Mouse (Mus musculus): ENCODE measurements around the gene Nudt9. TPM values are rescaled to one million over a fixed set of nuclear protein-coding genes. Genes with fewer than 3 reads are reported as not detected.

Nudt9 gene
- total and polyA plus RNA-seq, 3 experiments, result 58.5 to 83.8 (median 65.3) TPM

GRCm38 (mm10) chr5:104009421-104009820 is 36.7 kb upstream of the Nudt9 start:
- H3K9me3 ChIP-seq (replicated peaks; ENCODE audit: low read length), result no peaks in the 10 kb centered on the region
- H3K4me3 ChIP-seq (replicated peaks in 1 of 3; ENCODE audit: low read depth in 2 of 3, low read length in 2 of 3, poor library complexity in 1 of 3), result no peak overlapping the region
- no peak overlapping the region for H3K4me2 ChIP-seq (ENCODE audit: insufficient read depth, low read depth, poor library complexity, severe bottlenecking)
- no peaks in the 10 kb centered on the region for H3K27me3 ChIP-seq (replicated peaks)
- H3K79me2 ChIP-seq (replicated peaks; ENCODE audit: control insufficient read depth, extremely low read depth, insufficient read depth, poor library complexity, severe bottlenecking), result no peaks in the 10 kb centered on the region
- H3K36me3 ChIP-seq (replicated peaks in 1 of 2; ENCODE audit: control insufficient read depth in 1 of 2, insufficient read depth in 1 of 2, low read length in 1 of 2), result peaks cover 4 to 36% of the 10 kb centered on the region in 2 experiments
- no peaks in the 10 kb centered on the region for H3K4me1 ChIP-seq (ENCODE audit: control insufficient read depth in 1 of 2, insufficient read depth in 2 of 2)
- H3K27ac ChIP-seq (ENCODE audit: insufficient read depth, low read depth), result no peak overlapping the region
- no peak overlapping the region for H3K9ac ChIP-seq (ENCODE audit: insufficient read depth, low read depth)
- in situ Hi-C loops (cut with MboI; ENCODE audit: low pct_ligation_motif_present, low pct_unique_long_range_greater_than_20kb, low sequenced_read_pairs) (no loop called here), dilution Hi-C loops (cut with MboI; ENCODE audit: extremely low pct_ligation_motif_present, extremely low pct_unique_long_range_greater_than_20kb, low sequenced_read_pairs) (no loop called here)
- TF ChIP-seq SIN3A (IDR thresholded peaks at IDR 0.05; ENCODE audit: low read length) (no peak), POLR2AphosphoS2 (IDR thresholded peaks at IDR 0.05; ENCODE audit: low read depth, low read length) (no peak), ETS1 (conservative IDR thresholded peaks at IDR 0.05; ENCODE audit: low read depth, low read length) (no peak), UBTF (IDR thresholded peaks at IDR 0.05; ENCODE audit: low read depth, low read length) (no peak), RCOR1 (conservative IDR thresholded peaks at IDR 0.05; ENCODE audit: low read depth, low read length) (no peak), MAZ (IDR thresholded peaks at IDR 0.05; ENCODE audit: low read depth, low read length) (no peak), PAX5 (IDR thresholded peaks at IDR 0.05; ENCODE audit: low read length) (no peak)
- DNase-seq (ENCODE audit: extremely low read depth), result no peak

DNA sequence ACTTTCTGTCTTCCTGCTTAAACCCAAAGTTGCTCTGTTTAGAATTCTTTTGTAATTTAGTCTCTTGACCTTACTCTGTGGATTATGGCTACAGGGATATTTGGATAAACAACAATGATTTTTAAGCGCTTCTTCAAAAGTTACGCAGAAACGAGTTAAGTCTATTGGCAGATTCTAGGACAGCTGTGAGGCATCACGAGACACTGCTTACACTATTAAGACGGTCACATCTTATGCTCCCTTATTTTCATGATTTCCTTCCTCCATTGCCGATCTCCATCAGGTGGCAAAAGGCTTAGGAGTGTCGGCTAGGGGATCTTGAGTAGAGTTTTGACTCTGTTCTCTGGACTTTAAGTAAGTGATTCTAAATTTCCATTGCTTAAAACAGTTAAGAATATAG is 35.8 kb upstream of the Nudt9 start:
- no peak for DNase-seq (ENCODE audit: extremely low read depth)
- in situ Hi-C loops (cut with MboI; ENCODE audit: low pct_ligation_motif_present, low pct_unique_long_range_greater_than_20kb, low sequenced_read_pairs), result no loop called here
- Histone ChIP-seq H3K4me1 (ENCODE audit: control insufficient read depth in 1 of 2, insufficient read depth in 2 of 2) (no peaks in the 10 kb centered on the region), H3K79me2 (replicated peaks; ENCODE audit: control insufficient read depth, extremely low read depth, insufficient read depth, poor library complexity, severe bottlenecking) (no peaks in the 10 kb centered on the region), H3K9me3 (replicated peaks; ENCODE audit: low read length) (no peaks in the 10 kb centered on the region), H3K4me3 (replicated peaks in 1 of 3; ENCODE audit: low read depth in 2 of 3, low read length in 2 of 3, poor library complexity in 1 of 3) (no peak overlapping the region), H3K9ac (ENCODE audit: insufficient read depth, low read depth) (no peak overlapping the region), H3K27ac (ENCODE audit: insufficient read depth, low read depth) (no peak overlapping the region), H3K27me3 (replicated peaks) (no peaks in the 10 kb centered on the region), H3K36me3 (replicated peaks in 1 of 2; ENCODE audit: control insufficient read depth in 1 of 2, insufficient read depth in 1 of 2, low read length in 1 of 2) (peaks cover 4 to 34% of the 10 kb centered on the region in 2 experiments), H3K4me2 (ENCODE audit: insufficient read depth, low read depth, poor library complexity, severe bottlenecking) (no peak overlapping the region)
- no peak for TF ChIP-seq ZMIZ1 (IDR thresholded peaks at IDR 0.05; ENCODE audit: low read depth, low read length)
- TF ChIP-seq USF1 (IDR thresholded peaks at IDR 0.05; ENCODE audit: low read depth, low read length), result no peak
- no peak for TF ChIP-seq POLR2A (IDR thresholded peaks at IDR 0.05; ENCODE audit: low read depth, low read length)
- TF ChIP-seq KAT2A (IDR thresholded peaks at IDR 0.05; ENCODE audit: insufficient replicate concordance, low read length), result no peak
- no peak for TF ChIP-seq CHD1 (IDR thresholded peaks at IDR 0.05; ENCODE audit: low read depth, low read length)
- no peak for TF ChIP-seq MAFK (IDR thresholded peaks at IDR 0.05; ENCODE audit: insufficient replicate concordance, low read length)
- no peak for TF ChIP-seq ETS1 (conservative IDR thresholded peaks at IDR 0.05; ENCODE audit: low read depth, low read length)
- no peak for TF ChIP-seq EP300 (IDR thresholded peaks at IDR 0.05; ENCODE audit: low read length)
- TF ChIP-seq ZKSCAN1 (IDR thresholded peaks at IDR 0.05; ENCODE audit: borderline replicate concordance, low read depth, low read length), result no peak
- no peak for TF ChIP-seq RAD21 (IDR thresholded peaks at IDR 0.05; ENCODE audit: low read depth, low read length)
- TF ChIP-seq CHD2 (IDR thresholded peaks at IDR 0.05; ENCODE audit: low read length), result no peak
- TF ChIP-seq NELFE (IDR thresholded peaks at IDR 0.05; ENCODE audit: low read depth, low read length), result no peak
- dilution Hi-C loops (cut with MboI; ENCODE audit: extremely low pct_ligation_motif_present, extremely low pct_unique_long_range_greater_than_20kb, low sequenced_read_pairs), result no loop called here
